Mouse (Mus musculus) liver, embryonic 14.5 days (tissue): ENCODE measurements around the gene Tbc1d10b.

Source experiments
- CTCF ChIP-seq: IDR thresholded peaks from 2 replicates; pipeline ENCODE4 v1.5.1; 2016; ENCODE audit warnings: antibody characterized with exemption, low read depth, control low read depth
- EP300 ChIP-seq: IDR thresholded peaks from 2 replicates; pipeline ENCODE4 v1.6.1; 2016; ENCODE audit warnings: antibody characterized with exemption, low read depth

DNA sequence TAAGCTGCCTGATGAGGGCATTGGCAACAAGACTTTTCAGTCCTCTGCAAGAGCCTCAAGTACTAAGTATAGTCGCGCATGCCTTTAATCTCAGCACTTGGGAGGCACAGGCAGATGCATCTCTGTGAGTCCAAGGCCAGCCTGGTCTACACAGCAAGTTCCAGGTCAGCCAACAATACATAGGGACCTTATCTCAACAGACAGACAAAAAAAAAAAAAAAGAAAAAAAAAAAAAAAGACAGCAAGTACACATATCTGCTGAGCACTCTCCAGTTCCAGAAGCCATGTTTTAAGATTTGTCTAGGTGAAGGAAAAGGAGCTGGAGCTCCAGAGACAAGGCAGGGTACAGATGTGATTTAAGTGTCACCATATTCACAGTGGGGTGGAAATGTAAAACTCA, 47.7 kb upstream of the Tbc1d10b start:
- TF ChIP-seq CTCF (no peak), EP300 (no peak)
